Mouse (Mus musculus) urinary bladder, postnatal 36 days (tissue): ENCODE results near the gene Bmp2k.

ENCODE experiments used
- DNase-seq, 2 experiments: peaks; one replicate each; pipeline ENCODE4 v3.0.0; 2022; ENCODE audit warnings: low spot score in 2 of 2, mixed read lengths in 1 of 2

The Bmp2k gene

GRCm38 (mm10) chr5:97097631-97098041, 100.1 kb downstream of the Bmp2k start:
- no peak for DNase-seq

DNA sequence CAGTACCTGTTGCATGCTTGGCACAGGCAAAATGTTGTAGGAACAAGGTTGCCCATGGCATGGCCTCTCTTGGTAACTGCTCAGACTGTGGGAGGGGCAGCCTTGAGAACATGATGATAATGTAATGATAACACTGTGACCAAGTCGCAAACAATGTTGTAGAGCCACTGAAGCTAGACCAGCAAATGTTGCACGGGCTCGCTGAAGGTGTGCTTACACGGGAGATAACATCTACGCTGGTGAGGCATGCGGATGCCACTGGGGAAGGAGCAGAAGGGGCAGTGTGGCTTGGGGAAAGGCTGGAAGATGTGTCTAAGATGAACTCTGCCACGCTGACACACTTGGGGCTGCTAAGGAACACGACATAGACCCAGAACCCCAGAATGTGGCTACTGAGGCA, 102.5 kb downstream of the Bmp2k start:
- peak in 1 of 2 experiments; percentile 45 for DNase-seq

GRCm38 (mm10) chr5:97108333-97108732, 110.8 kb downstream of the Bmp2k start:
- no peak for DNase-seq

GRCm38 (mm10) chr5:97110133-97110532, 112.6 kb downstream of the Bmp2k start:
- DNase-seq: no peak

DNA sequence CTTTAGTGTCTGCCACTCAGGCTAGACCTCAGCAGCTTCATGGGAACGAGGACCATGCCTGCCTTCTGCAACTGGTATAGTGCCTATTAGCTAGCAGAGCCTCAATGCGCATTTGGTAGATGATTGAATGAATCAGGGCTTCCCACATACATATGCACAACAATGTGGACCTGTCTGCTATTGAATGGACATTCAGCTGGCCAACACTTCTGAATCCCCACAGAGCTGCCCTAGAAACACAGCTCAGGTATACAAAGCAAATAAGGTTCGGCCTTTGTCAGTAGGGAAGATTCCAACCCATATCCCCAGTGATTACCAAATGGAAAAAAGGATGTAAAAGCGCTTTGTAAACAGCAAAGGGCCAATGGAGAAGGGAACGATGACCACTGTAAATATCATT, 113.2 kb downstream of the Bmp2k start:
- no peak for DNase-seq

GRCm38 (mm10) chr5:97111207-97111910, 113.9 kb downstream of the Bmp2k start, which contains the start of gene Paqr3:
TSS of gene Paqr3 (minus strand) at chr5:97111596.
- DNase-seq: peak; percentile 98

- no peak for DNase-seq
Measured at GRCm38 (mm10) chr5:97124977-97125376, 127.5 kb downstream of the Bmp2k start.

GRCm38 (mm10) chr5:97125459-97125970, 128.0 kb downstream of the Bmp2k start:
- no peak for DNase-seq

DNA sequence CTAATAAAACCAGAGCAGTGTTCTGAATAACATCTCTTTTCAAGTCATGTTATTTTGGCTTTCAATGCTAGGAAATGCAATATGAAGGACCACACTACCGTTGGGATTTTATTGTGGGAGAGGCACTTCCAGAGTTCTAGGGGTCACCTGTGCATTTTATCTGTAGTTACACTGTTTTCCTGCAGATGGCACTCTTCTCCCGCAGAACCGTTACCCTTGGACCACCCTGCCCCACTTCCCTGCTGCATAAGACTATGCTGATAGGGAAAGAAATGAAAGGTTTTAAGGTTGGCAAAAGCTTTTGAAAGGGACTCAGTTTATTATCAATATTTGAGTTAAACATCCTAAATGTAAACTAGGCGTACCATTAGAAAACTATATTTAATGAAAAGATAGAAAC, 128.5 kb downstream of the Bmp2k start:
- no peak for DNase-seq

DNA sequence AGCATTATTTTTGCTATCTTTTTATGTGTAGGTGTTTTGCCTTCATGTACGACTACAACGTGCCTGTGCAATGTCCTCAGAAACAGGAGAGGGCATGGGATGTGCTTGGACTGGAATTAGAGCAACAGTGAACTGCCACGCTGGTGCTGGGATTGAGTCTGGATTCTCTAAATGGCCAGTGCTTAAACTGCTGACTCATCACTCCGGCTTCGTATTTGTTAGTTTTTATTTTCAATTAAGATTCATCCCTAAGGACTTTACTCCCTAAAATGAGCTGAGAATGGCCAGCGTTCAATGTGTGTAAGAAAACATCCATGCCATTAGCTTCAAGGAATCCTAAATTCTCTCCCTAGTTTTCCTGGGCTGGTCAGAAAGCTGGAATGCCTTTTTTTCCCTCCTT, 129.8 kb downstream of the Bmp2k start:
- DNase-seq: no peak

DNA sequence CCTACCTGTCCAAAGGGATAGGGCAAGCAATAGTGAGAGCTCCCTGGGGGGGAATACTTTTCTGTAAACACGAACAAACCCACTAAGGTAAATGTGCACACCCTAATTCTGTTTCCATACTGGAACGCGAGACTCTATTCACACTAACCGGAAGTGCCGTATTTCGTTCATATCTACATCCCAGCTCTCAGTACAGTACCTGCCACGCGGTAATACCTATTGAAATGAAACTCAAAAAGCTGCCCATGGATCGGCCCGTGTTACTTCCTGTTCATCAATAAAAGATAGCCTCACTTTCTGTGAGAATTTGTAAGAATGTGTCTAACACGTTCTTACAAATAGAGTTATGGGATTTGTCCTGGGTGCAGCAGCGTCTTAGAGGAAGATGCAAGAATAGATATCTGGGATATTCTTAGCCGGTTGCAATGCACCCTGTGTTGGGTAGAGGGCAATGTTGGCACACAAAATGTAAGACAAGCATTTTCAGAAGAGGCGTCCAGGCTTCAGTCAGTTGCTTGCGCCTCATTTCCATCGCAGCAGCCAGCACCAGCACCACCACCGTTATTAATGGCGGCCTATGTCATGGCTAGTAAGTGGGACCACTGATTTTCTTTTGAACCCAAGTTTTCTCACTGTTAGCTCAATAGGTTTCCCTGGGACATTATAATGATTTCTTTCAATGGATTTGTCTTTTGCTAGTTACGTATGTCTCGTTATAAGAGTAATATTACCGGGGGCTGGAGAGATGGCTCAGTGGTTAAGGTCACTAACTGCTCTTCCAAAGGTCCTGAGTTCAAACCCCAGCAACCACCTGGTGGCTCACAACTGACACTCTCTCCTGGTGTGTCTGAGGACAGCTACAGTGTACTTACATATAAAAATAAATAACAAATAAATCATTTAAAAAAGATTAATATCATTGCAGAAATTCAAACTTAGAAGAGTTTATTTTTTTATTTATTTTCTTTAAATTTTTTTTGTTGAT, 131.0 kb downstream of the Bmp2k start:
- peak; percentile 32 to 35 for DNase-seq

GRCm38 (mm10) chr5:97129589-97129988, 132.1 kb downstream of the Bmp2k start:
- no peak for DNase-seq

- no peak for DNase-seq
Measured at GRCm38 (mm10) chr5:97135331-97135730, 137.8 kb downstream of the Bmp2k start.
